Mouse (Mus musculus): Measurements from ENCODE around the gene Gm20458. TPM values are rescaled to one million over a fixed set of nuclear protein-coding genes. Genes with fewer than 3 reads are reported as not detected.

Gm20458 gene
- polyA plus RNA-seq, 1 experiment from 2014 or later, result 8.9 TPM

GRCm38 (mm10) chr2:164497691-164498268 is 37.0 kb downstream of the Gm20458 start:
- H3K27me3 ChIP-seq (replicated peaks; ENCODE audit: control insufficient read depth, insufficient read depth, low read length), result no peaks in the 10 kb centered on the region
- H3K27ac ChIP-seq (ENCODE audit: low read depth, low read length), result 0 out of 2 replicates have a peak overlapping the region, but pooled peaks have one; percentile 36
- H3K4me3 ChIP-seq (ENCODE audit: low read depth, low read length), result peak overlapping the region; percentile 84
- peak overlapping the region; percentile 75 for H3K9ac ChIP-seq (ENCODE audit: low read length)
- peaks cover 13% of the 10 kb centered on the region for H3K4me1 ChIP-seq (ENCODE audit: control insufficient read depth, insufficient read depth, low read length)
- peak overlapping the region; percentile 95 for H3K4me2 ChIP-seq (ENCODE audit: low read length)
- whole genome bisulfite sequencing, result 4% methylated on average over 21 of the region's 21 CpGs
- DNase-seq (ENCODE audit: low spot score) (no peak), ATAC-seq (peak; percentile 51)
- no peaks in the 10 kb centered on the region for H3K9me3 ChIP-seq (replicated peaks; ENCODE audit: control insufficient read depth, low read length)
- peaks cover 31% of the 10 kb centered on the region for H3K36me3 ChIP-seq (ENCODE audit: control insufficient read depth, insufficient read depth, low read length)

GRCm38 (mm10) chr2:164499317-164499716 is 38.5 kb downstream of the Gm20458 start:
- Histone ChIP-seq H3K36me3 (ENCODE audit: control insufficient read depth, insufficient read depth, low read length) (peaks cover 46% of the 10 kb centered on the region), H3K4me3 (ENCODE audit: low read depth, low read length) (no peak overlapping the region), H3K9ac (ENCODE audit: low read length) (no peak overlapping the region), H3K27ac (ENCODE audit: low read depth, low read length) (no peak overlapping the region), H3K9me3 (replicated peaks; ENCODE audit: control insufficient read depth, low read length) (no peaks in the 10 kb centered on the region), H3K4me1 (ENCODE audit: control insufficient read depth, insufficient read depth, low read length) (peaks cover 13% of the 10 kb centered on the region), H3K4me2 (ENCODE audit: low read length) (no peak overlapping the region), H3K27me3 (replicated peaks; ENCODE audit: control insufficient read depth, insufficient read depth, low read length) (no peaks in the 10 kb centered on the region)
- DNase-seq (ENCODE audit: low spot score) (no peak), ATAC-seq (no peak)
- WGBS, result 73% methylated on average over 5 of the region's 5 CpGs

- Histone ChIP-seq H3K27me3 (replicated peaks; ENCODE audit: control insufficient read depth, insufficient read depth, low read length) (no peaks in the 10 kb centered on the region), H3K36me3 (ENCODE audit: control insufficient read depth, insufficient read depth, low read length) (peaks cover 58% of the 10 kb centered on the region), H3K9me3 (replicated peaks; ENCODE audit: control insufficient read depth, low read length) (no peaks in the 10 kb centered on the region), H3K9ac (ENCODE audit: low read length) (no peak overlapping the region), H3K4me3 (ENCODE audit: low read depth, low read length) (no peak overlapping the region), H3K4me1 (ENCODE audit: control insufficient read depth, insufficient read depth, low read length) (peaks cover 13% of the 10 kb centered on the region), H3K4me2 (ENCODE audit: low read length) (no peak overlapping the region), H3K27ac (ENCODE audit: low read depth, low read length) (no peak overlapping the region)
- no peak for ATAC-seq
- 93% methylated on average over 7 of the region's 7 CpGs for WGBS
- DNase-seq (ENCODE audit: low spot score), result no peak
Measured at GRCm38 (mm10) chr2:164500511-164500910, 39.7 kb downstream of the Gm20458 start.

GRCm38 (mm10) chr2:164504919-164505318 is 44.2 kb downstream of the Gm20458 start:
- Histone ChIP-seq H3K9me3 (replicated peaks; ENCODE audit: control insufficient read depth, low read length) (no peaks in the 10 kb centered on the region), H3K36me3 (ENCODE audit: control insufficient read depth, insufficient read depth, low read length) (peaks cover 75% of the 10 kb centered on the region), H3K4me2 (ENCODE audit: low read length) (no peak overlapping the region), H3K9ac (ENCODE audit: low read length) (no peak overlapping the region), H3K27ac (ENCODE audit: low read depth, low read length) (no peak overlapping the region), H3K4me1 (ENCODE audit: control insufficient read depth, insufficient read depth, low read length) (no peaks in the 10 kb centered on the region), H3K4me3 (ENCODE audit: low read depth, low read length) (no peak overlapping the region), H3K27me3 (replicated peaks; ENCODE audit: control insufficient read depth, insufficient read depth, low read length) (no peaks in the 10 kb centered on the region)
- DNase-seq (ENCODE audit: low spot score), result no peak
- no peak for ATAC-seq
- WGBS, result 93% methylated on average over 3 of the region's 3 CpGs

- Histone ChIP-seq H3K4me1 (ENCODE audit: control insufficient read depth, insufficient read depth, low read length) (no peaks in the 10 kb centered on the region), H3K36me3 (ENCODE audit: control insufficient read depth, insufficient read depth, low read length) (peaks cover 66% of the 10 kb centered on the region), H3K4me2 (ENCODE audit: low read length) (no peak overlapping the region), H3K27ac (ENCODE audit: low read depth, low read length) (no peak overlapping the region), H3K9ac (ENCODE audit: low read length) (no peak overlapping the region), H3K4me3 (ENCODE audit: low read depth, low read length) (no peak overlapping the region), H3K27me3 (replicated peaks; ENCODE audit: control insufficient read depth, insufficient read depth, low read length) (no peaks in the 10 kb centered on the region), H3K9me3 (replicated peaks; ENCODE audit: control insufficient read depth, low read length) (no peaks in the 10 kb centered on the region)
- WGBS, result 95% methylated on average over 4 of the region's 4 CpGs
- ATAC-seq (no peak), DNase-seq (ENCODE audit: low spot score) (no peak)
Measured at GRCm38 (mm10) chr2:164505619-164506347, 45.0 kb downstream of the Gm20458 start.

- no peak overlapping the region for H3K4me2 ChIP-seq (ENCODE audit: low read length)
- H3K4me3 ChIP-seq (ENCODE audit: low read depth, low read length), result no peak overlapping the region
Measured at GRCm38 (mm10) chr2:164507811-164508210, 47.0 kb downstream of the Gm20458 start.

GRCm38 (mm10) chr2:164510621-164511190 is 49.9 kb downstream of the Gm20458 start:
- 46% methylated on average over 5 of the region's 5 CpGs for WGBS
- no peaks in the 10 kb centered on the region for H3K27me3 ChIP-seq (replicated peaks; ENCODE audit: control insufficient read depth, insufficient read depth, low read length)
- H3K27ac ChIP-seq (ENCODE audit: low read depth, low read length), result no peak overlapping the region
- H3K4me3 ChIP-seq (ENCODE audit: low read depth, low read length), result no peak overlapping the region
- H3K4me2 ChIP-seq (ENCODE audit: low read length), result no peak overlapping the region
- H3K36me3 ChIP-seq (ENCODE audit: control insufficient read depth, insufficient read depth, low read length), result peaks cover 18% of the 10 kb centered on the region
- DNase-seq (ENCODE audit: low spot score), result no peak
- no peaks in the 10 kb centered on the region for H3K4me1 ChIP-seq (ENCODE audit: control insufficient read depth, insufficient read depth, low read length)
- ATAC-seq, result no peak
- no peaks in the 10 kb centered on the region for H3K9me3 ChIP-seq (replicated peaks; ENCODE audit: control insufficient read depth, low read length)
- H3K9ac ChIP-seq (ENCODE audit: low read length), result no peak overlapping the region

More at GRCm38 (mm10) chr2:164507811-164508210, 47.0 kb downstream of the Gm20458 start:
- DNase-seq (ENCODE audit: low spot score), result no peak
- Histone ChIP-seq H3K9ac (ENCODE audit: low read length) (no peak overlapping the region), H3K27me3 (replicated peaks; ENCODE audit: control insufficient read depth, insufficient read depth, low read length) (no peaks in the 10 kb centered on the region), H3K27ac (ENCODE audit: low read depth, low read length) (no peak overlapping the region), H3K36me3 (ENCODE audit: control insufficient read depth, insufficient read depth, low read length) (peaks cover 46% of the 10 kb centered on the region), H3K4me1 (ENCODE audit: control insufficient read depth, insufficient read depth, low read length) (no peaks in the 10 kb centered on the region), H3K9me3 (replicated peaks; ENCODE audit: control insufficient read depth, low read length) (no peaks in the 10 kb centered on the region)
- 87% methylated on average over 19 of the region's 19 CpGs for WGBS
- ATAC-seq, result no peak

GRCm38 (mm10) chr2:164512121-164512909 is 51.5 kb downstream of the Gm20458 start:
- no peak overlapping the region for H3K4me2 ChIP-seq (ENCODE audit: low read length)
- 68% methylated on average over 12 of the region's 14 CpGs for WGBS
- no peaks in the 10 kb centered on the region for H3K4me1 ChIP-seq (ENCODE audit: control insufficient read depth, insufficient read depth, low read length)
- no peak overlapping the region for H3K9ac ChIP-seq (ENCODE audit: low read length)
- DNase-seq (ENCODE audit: low spot score), result no peak
- H3K9me3 ChIP-seq (replicated peaks; ENCODE audit: control insufficient read depth, low read length), result no peaks in the 10 kb centered on the region
- H3K4me3 ChIP-seq (ENCODE audit: low read depth, low read length), result no peak overlapping the region
- no peak for ATAC-seq
- H3K27ac ChIP-seq (ENCODE audit: low read depth, low read length), result no peak overlapping the region
- H3K36me3 ChIP-seq (ENCODE audit: control insufficient read depth, insufficient read depth, low read length), result 0 out of 2 replicates have a peak, but pooled peaks cover 8% of the 10 kb centered on the region
- no peaks in the 10 kb centered on the region for H3K27me3 ChIP-seq (replicated peaks; ENCODE audit: control insufficient read depth, insufficient read depth, low read length)
